Mouse (Mus musculus): Measurements from ENCODE around the gene Use1. TPM values are rescaled to one million over a fixed set of nuclear protein-coding genes. Genes with fewer than 3 reads are reported as not detected.

Use1 gene
- polyA plus RNA-seq, 1 experiment from 2014 or later = 109 TPM

DNA sequence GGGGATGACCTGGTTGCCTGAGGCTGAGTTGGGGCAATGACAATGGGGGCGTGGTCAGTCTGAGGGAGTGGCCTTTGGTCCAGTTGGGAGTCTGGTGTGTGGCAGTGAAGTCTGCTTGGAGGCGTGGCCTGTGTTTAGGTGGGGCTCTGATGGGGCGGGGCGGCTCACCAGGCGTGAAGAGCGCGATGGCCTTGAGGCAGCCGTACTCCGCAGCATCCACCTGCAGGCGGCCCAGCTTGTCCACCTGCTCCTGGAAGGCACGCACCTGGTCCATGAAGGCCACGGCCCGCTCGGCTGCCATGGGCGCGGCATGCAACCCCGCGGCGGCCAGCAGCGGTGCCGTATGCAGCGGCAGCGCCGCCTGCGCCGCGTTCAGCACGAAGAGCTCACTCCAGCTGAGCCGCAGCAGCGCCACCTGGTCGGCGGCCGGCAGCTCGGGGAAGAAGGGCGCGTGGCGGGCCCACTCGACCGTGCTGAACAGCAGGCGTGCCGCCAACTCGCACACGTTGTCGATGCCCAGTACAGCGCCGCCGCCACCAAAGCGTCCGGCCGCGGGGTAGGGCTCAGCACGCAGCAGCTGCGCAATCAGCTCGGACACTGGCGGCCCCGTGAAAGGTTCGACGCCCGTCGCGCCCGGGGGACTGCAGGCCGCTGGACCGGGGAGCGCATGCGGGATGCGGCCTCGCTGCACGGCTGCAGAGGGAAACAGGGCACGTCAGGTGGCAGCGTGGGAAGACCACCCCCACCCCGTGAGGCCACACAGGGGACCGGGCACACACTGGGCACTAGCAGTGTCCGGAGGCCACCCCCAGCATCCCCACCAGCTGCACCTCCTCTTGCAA is 9.2 kb downstream of the Use1 start:
- Histone ChIP-seq H3K9me3 (ENCODE audit: low read length) (no peaks in the 10 kb centered on the region), H3K9ac (replicated peaks; ENCODE audit: low read length) (peak overlapping the region; percentile 52), H3K4me3 (ENCODE audit: low read length) (peak overlapping the region; percentile 22), H3K27ac (ENCODE audit: low read length) (peak overlapping the region; percentile 59), H3K4me1 (ENCODE audit: insufficient read depth, low read length) (peaks cover 57% of the 10 kb centered on the region), H3K27me3 (ENCODE audit: insufficient read depth, low read length) (no peaks in the 10 kb centered on the region), H3K36me3 (ENCODE audit: insufficient read depth, low read length) (peaks cover 49% of the 10 kb centered on the region), H3K4me2 (replicated peaks; ENCODE audit: low read depth, low read length) (peak overlapping the region; percentile 46)
- 9% methylated on average over 74 of the region's 74 CpGs for WGBS
- ATAC-seq (ENCODE audit: low FRiP score, low TSS enrichment) = peak; percentile 17

DNA sequence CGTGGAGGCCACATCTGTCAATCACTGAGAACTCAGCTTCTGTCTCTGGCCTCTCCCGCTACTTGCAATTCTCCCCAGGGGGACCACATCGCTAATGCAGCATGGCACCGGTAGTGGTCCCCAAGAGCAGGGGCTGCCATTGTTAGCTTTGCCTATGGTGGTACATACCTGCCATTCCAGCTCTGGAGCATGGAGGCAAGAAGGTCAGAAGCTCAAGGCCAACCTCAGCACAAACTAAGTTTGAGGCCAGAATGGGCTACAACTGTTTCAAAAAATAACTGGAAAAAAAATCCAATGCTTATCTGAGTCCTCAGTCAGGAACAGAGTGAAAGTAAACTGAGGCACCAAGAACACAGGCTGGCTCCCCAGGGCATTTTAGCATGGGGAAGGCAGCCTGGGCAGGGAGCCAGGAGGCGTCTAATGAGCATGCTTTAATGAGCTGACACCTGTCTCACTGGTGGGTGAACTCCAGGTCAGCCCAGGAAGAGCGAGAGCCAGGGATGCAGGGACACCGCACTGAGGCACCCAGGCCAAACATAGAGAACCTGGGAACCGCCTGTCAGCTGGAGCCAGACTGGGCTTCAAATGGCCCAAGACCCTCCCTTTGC is 9.9 kb downstream of the Use1 start:
- Histone ChIP-seq H3K9me3 (ENCODE audit: low read length) (no peaks in the 10 kb centered on the region), H3K4me3 (ENCODE audit: low read length) (no peak overlapping the region; the same call in 1 of the 2 replicates), H3K4me1 (ENCODE audit: insufficient read depth, low read length) (peaks cover 57% of the 10 kb centered on the region), H3K27me3 (ENCODE audit: insufficient read depth, low read length) (no peaks in the 10 kb centered on the region), H3K4me2 (replicated peaks; ENCODE audit: low read depth, low read length) (peak overlapping the region; percentile 46), H3K27ac (ENCODE audit: low read length) (no peak overlapping the region), H3K9ac (replicated peaks; ENCODE audit: low read length) (peak overlapping the region; percentile 52; the same call in 1 of the 2 replicates), H3K36me3 (ENCODE audit: insufficient read depth, low read length) (peaks cover 49% of the 10 kb centered on the region)
- ATAC-seq (ENCODE audit: low FRiP score, low TSS enrichment) = no peak
- 45% methylated on average over 8 of the region's 8 CpGs for WGBS

DNA sequence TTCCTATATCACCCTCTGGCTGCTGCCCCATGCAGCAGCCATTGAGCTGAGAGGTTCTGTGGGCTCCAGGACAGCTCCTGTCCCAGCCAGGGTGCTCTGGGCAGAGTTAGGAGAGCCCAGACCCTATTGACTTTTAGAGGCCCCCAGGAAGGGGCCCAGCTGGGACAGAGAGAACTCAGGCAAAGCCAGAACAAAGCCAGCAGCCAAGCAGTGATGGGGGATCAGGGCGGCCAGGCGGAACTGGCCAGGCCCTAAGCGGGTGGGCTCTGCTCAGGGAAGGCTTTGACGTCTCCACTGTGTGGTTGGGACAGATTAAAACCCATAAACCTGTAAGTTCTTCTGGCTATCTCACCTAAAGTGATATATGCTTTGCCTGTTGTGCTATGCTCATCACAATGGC is 12.4 kb downstream of the Use1 start:
- peak overlapping the region; percentile 94 for H3K4me2 ChIP-seq (replicated peaks; ENCODE audit: low read depth, low read length)
- 37% methylated on average over 4 of the region's 4 CpGs for WGBS
- H3K36me3 ChIP-seq (ENCODE audit: insufficient read depth, low read length) = peaks cover 35% of the 10 kb centered on the region
- H3K4me1 ChIP-seq (ENCODE audit: insufficient read depth, low read length) = peaks cover 74% of the 10 kb centered on the region
- peak overlapping the region; percentile 94 for H3K9ac ChIP-seq (replicated peaks; ENCODE audit: low read length)
- no peak for ATAC-seq (ENCODE audit: low FRiP score, low TSS enrichment)
- H3K27me3 ChIP-seq (ENCODE audit: insufficient read depth, low read length) = no peaks in the 10 kb centered on the region
- H3K4me3 ChIP-seq (ENCODE audit: low read length) = peak overlapping the region; percentile 75
- peak overlapping the region; percentile 99 for H3K27ac ChIP-seq (ENCODE audit: low read length)
- no peaks in the 10 kb centered on the region for H3K9me3 ChIP-seq (ENCODE audit: low read length)

DNA sequence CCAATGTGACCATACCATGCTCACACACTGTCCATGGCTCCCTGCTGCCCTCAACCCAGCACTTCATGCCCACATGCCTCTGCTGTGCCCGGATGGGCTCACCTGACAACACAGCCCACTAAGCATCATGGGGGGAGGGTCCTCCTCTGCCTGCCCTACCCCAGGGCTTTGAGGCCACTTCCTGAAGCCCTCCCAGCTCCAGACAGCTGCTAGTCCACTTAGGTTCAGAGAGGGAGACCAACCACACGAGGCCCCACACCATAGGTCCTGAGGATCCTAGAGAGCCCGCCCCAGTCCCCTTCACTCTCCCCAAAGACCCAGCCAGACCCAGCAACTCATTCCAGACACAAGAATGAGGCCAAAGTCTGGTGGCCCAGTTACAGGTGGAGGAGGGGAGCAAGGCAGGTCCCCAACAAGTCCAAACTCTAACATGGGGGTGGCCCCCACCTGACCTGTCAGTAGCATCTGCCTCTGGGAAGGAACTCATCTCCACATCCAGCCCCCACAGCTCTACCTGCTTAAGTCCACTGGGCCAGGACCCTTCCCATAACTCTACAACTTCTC is 12.9 kb downstream of the Use1 start:
- Histone ChIP-seq H3K4me3 (ENCODE audit: low read length) (peak overlapping the region; percentile 75), H3K27me3 (ENCODE audit: insufficient read depth, low read length) (no peaks in the 10 kb centered on the region), H3K9ac (replicated peaks; ENCODE audit: low read length) (peak overlapping the region; percentile 94), H3K9me3 (ENCODE audit: low read length) (no peaks in the 10 kb centered on the region), H3K36me3 (ENCODE audit: insufficient read depth, low read length) (peaks cover 30% of the 10 kb centered on the region), H3K4me1 (ENCODE audit: insufficient read depth, low read length) (peaks cover 72% of the 10 kb centered on the region), H3K4me2 (replicated peaks; ENCODE audit: low read depth, low read length) (peak overlapping the region; percentile 94), H3K27ac (ENCODE audit: low read length) (peak overlapping the region; percentile 99)
- ATAC-seq (ENCODE audit: low FRiP score, low TSS enrichment) = no peak
- WGBS = 28% methylated on average over 3 of the region's 3 CpGs

DNA sequence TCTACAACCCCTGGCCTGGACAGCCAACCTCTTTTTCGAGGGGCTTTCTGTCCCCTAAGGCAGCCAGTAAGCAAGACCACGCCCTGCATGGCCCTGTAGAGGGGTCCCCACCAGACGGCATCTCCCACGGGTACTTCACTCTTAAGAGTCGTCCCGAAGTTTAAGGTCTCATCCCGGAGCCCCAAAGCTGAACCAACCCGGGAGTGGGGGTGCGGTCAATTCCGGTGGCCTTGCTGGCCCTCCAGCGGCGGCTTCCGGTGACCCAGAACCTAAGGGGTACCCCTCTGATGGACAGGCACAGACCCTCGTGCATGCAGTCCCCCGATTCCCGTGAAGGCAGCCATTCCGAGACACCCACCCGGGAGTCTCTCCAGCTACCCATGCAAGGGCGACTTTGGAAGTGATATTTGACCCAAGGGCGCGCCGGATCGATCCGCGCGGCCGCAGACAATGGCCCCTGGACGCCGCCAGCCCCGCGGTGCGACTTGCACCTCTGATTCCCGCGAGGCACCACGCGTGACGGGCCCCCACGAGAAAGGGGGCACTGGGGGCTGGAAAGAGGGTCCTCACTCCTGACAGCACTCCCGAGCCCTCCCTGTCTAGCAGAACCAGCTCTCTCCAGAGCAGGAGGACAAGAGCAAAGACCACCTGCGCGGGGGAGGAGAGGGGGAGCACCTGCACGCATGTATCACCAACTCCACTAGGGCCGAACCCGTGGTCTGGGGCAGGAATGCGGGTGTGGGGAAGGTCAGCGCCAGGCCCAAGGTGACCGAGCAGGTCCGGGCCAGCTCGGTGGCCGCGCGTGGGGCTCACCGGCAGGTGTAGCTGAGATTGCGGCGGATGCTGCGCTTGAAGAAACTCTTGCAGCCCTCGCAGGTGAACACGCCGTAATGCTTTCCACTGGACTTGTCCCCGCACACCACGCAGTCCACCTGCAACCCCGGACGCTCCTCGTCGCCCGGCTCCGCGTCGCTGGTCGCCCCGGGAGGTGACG is 13.8 kb downstream of the Use1 start:
- Histone ChIP-seq H3K4me3 (ENCODE audit: low read length) (peak overlapping the region; percentile 75), H3K9ac (replicated peaks; ENCODE audit: low read length) (peak overlapping the region; percentile 94), H3K9me3 (ENCODE audit: low read length) (no peaks in the 10 kb centered on the region), H3K36me3 (ENCODE audit: insufficient read depth, low read length) (peaks cover 21% of the 10 kb centered on the region), H3K4me1 (ENCODE audit: insufficient read depth, low read length) (peaks cover 63% of the 10 kb centered on the region), H3K27me3 (ENCODE audit: insufficient read depth, low read length) (no peaks in the 10 kb centered on the region), H3K4me2 (replicated peaks; ENCODE audit: low read depth, low read length) (peak overlapping the region; percentile 94), H3K27ac (ENCODE audit: low read length) (peak overlapping the region; percentile 99)
- ATAC-seq (ENCODE audit: low FRiP score, low TSS enrichment) = no peak
- WGBS = under 1% methylated on average over 72 of the region's 72 CpGs

DNA sequence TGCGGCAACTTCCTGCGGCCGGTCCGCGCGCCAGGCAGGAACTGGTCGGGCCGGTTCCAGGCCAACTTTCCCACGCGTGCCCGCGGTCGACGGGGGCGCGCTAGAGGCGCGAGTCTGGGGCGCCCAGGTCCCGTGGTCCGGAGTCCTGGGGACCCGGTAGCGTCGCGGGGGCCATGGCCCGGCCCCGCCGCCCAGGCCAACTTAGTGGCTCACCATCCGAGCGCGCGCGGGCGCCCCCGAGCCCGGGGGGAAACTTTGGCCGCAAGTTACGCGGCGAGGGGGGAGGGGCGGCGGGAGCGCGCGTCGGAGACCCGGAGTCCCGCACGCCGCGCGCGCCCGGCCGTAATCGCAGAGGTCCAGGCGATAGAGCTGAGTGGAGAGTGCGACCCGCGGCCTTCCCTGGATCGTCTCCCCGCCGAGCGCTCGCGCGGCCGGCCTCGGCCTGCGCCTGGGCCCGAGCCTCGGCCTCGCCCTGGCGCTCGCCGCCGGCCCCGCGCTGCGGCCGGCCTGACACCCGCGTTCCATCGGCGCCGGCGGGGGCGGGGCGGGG is 14.8 kb downstream of the Use1 start, which contains the start of gene Nr2f6:
Gene Nr2f6, minus strand, starts transcription at position 540 of the 550 bp plus-strand sequence.
- Histone ChIP-seq H3K4me1 (ENCODE audit: insufficient read depth, low read length) (peaks cover 53% of the 10 kb centered on the region), H3K36me3 (ENCODE audit: insufficient read depth, low read length) (peaks cover 16% of the 10 kb centered on the region), H3K9ac (replicated peaks; ENCODE audit: low read length) (peak within 1 kb of the TSS; percentile 94), H3K4me3 (ENCODE audit: low read length) (peak within 1 kb of the TSS; percentile 75), H3K27me3 (ENCODE audit: insufficient read depth, low read length) (no peaks in the 10 kb centered on the region), H3K27ac (ENCODE audit: low read length) (peak within 1 kb of the TSS; percentile 99), H3K9me3 (ENCODE audit: low read length) (no peaks in the 10 kb centered on the region), H3K4me2 (replicated peaks; ENCODE audit: low read depth, low read length) (peak within 1 kb of the TSS; percentile 94)
- peak; percentile 31 for ATAC-seq (ENCODE audit: low FRiP score, low TSS enrichment)
- WGBS = under 1% methylated on average over 84 of the region's 89 CpGs

DNA sequence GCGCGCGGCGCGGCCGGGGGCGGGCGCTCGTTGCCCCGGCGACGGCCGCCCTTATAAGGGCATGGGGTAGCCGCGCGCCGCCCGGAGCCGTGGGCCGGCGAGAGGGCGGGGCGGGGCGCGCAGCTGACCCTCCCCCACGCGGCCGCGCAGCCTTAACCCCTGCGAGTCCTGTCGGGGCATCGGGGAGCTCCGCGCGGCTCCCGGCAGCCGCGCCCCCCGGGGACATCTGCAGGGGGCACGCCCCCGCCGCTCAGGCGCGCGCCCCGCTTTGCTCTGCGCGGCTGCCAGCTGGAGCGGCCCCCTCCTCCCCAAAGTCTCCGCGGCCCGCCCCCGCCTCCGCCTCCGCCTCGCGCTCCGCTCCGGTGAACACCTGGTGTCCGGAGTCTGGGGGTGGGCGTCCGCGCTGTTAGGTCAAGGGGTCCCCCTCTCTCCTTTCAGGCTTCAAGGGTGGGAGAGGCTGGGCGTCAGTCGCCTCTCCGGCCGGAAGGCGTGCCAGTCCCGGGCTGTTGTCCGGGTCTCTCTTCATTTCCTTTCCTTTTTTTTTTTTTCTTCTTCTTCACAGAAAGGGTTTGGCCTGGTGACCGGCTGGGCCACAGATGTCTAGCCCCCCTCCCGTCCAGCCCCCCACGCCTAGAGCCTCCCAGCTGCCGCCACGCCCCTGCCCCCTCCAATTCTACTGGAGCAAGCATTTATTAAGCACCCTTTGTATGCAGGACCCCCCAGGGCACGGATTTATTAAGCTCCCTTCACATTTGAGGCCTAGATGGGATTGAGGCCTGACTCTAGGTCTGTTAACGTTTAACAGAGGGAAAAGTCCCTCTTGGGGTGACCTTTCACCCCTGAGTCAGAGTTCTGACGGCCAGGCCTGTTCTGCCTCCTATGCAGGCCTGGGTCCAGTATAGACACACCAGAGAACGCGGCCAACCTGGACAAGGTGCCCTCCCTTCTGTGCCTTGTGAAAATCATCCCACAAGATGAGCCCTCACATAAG is 15.6 kb downstream of the Use1 start:
- no peaks in the 10 kb centered on the region for H3K9me3 ChIP-seq (ENCODE audit: low read length)
- H3K4me3 ChIP-seq (ENCODE audit: low read length) = peak overlapping the region; percentile 75
- H3K27me3 ChIP-seq (ENCODE audit: insufficient read depth, low read length) = no peaks in the 10 kb centered on the region
- WGBS = 2% methylated on average over 63 of the region's 80 CpGs
- H3K27ac ChIP-seq (ENCODE audit: low read length) = peak overlapping the region; percentile 99
- peak overlapping the region; percentile 94 for H3K9ac ChIP-seq (replicated peaks; ENCODE audit: low read length)
- ATAC-seq (ENCODE audit: low FRiP score, low TSS enrichment) = peak; percentile 90
- H3K36me3 ChIP-seq (ENCODE audit: insufficient read depth, low read length) = peaks cover 12% of the 10 kb centered on the region
- H3K4me2 ChIP-seq (replicated peaks; ENCODE audit: low read depth, low read length) = peak overlapping the region; percentile 94
- peaks cover 46% of the 10 kb centered on the region for H3K4me1 ChIP-seq (ENCODE audit: insufficient read depth, low read length)

DNA sequence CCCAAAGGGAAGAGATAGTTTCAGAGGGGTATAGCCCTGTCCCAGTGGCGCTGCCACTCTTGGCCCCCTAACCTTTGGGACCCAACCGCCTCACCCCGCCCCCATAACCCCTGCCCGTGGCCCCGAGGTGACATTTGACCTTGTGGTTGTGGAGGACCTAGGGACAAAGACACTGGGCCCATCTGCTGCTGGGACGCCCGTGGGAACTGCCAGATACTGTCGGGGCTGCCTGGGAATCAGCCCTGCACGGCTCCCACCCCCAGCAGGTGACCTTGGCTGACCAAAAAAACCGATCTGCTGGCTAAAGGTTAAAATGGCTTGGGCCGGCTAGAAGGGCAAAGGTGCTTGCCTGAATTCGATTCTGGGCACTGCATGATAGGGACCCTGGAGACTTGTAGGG is 16.7 kb downstream of the Use1 start:
- Histone ChIP-seq H3K9ac (replicated peaks; ENCODE audit: low read length) (peak overlapping the region; percentile 94), H3K4me3 (ENCODE audit: low read length) (no peak overlapping the region)

More for the DNA sequence above, 16.7 kb downstream of the Use1 start:
- no peak for ATAC-seq (ENCODE audit: low FRiP score, low TSS enrichment)
- WGBS = 18% methylated on average over 12 of the region's 12 CpGs
- Histone ChIP-seq H3K27ac (ENCODE audit: low read length) (peak overlapping the region; percentile 99), H3K36me3 (ENCODE audit: insufficient read depth, low read length) (peaks cover 4% of the 10 kb centered on the region; the same call in 1 of the 2 replicates), H3K4me2 (replicated peaks; ENCODE audit: low read depth, low read length) (0 out of 2 replicates have a peak overlapping the region, but pooled peaks have one; percentile 12), H3K9me3 (ENCODE audit: low read length) (no peaks in the 10 kb centered on the region), H3K27me3 (ENCODE audit: insufficient read depth, low read length) (no peaks in the 10 kb centered on the region), H3K4me1 (ENCODE audit: insufficient read depth, low read length) (peaks cover 35% of the 10 kb centered on the region)

Measured in kidney, embryonic 16.5 days (tissue).